Mouse (Mus musculus): ENCODE measurements around the gene Ghdc.

Ghdc gene

DNA sequence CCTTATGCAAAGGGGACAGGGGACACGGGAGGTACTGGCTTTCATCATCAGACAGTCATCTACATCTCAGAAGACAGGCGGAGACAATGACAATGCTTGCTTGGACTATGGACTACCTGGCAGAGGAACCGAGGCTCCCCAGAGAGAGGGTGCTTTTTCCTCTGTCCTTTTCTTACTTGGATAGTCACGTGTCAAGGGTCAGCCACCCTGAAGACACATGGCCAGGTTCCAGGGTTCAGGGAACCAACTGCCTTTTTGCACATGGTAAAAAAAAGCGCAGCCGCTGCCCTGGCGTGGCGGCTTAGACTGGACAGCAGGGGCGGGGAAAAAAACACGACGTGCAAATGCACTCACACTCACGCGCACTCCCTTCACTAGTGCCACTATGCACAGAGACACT lies 11.8 kb upstream of the Ghdc start:
- DNase-seq (ENCODE audit: low spot score in 2 of 2), result no peak

DNA sequence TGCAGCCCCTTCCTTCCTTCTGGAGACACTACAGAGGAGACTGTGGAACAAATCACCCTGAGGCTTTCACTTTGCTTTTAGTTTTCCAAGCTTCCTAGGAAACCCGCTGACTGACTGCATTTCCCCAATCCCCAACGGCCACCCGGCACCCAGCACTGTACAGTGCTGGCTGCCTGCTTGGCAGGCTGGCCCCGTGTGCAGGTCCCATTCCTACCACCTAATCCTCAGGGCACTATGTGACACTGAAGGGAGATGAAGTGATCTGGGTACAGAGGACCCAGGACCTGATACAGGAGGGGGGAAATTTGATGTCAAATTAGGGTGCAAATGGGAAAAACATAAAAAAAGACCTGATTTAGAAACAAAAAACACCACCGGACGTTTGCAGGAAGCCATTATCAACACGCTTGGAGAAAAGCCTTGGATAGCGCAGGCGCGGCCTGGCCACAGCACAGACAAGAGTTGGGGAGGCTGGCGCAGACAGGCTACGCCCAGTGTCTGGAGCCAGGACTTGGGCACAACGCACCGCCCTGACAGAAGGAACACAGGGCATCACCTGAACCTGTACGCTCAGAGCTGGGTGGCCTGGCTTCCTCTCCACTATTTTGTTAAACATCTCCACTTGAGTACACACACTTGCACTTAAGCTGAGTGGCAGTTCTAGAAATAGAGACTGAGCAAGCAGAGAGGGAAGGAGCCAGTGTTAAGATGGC lies 11.2 kb upstream of the Ghdc start:
- DNase-seq (ENCODE audit: low spot score in 2 of 2), result no peak

DNA sequence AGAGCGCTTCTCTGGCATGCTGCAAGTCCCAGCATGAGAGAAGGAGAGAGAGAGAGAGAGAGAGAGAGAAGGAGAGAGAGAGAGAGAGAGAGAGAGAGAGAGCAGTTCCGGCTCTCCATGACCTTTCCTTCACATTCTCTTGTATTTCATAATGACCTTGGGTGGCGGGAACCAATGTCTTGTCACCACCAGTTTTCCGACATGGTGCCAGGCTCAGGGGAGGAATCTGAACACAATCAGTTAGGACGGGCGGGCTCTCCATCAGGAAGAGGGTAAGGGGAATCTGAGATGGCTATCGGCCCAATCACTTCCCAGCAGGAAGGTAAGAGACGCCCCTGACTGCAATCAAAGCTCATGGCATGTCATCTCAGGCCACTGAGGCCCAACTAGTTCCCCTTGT lies 9.5 kb upstream of the Ghdc start:
- no peak for DNase-seq (ENCODE audit: low spot score in 2 of 2)

DNA sequence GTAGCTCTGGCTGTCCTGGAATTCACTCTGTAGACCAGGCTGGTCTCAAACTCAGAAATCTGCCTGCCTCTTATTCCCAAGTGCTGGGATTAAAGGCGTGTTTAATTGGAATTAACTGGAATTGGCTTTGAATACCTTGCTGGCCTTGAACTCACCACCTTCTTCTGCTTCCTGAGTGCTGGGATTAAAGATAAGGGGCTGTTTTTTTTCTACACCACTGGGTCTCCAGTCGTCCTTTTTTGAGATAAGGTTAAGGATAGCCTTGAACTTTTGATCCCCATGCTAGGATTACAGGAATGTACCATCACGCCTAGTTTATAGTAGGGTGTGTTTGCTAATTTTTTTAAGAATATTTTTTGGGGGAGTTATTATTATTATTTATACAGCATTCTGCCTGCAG lies 7.3 kb upstream of the Ghdc start:
- no peak for DNase-seq (ENCODE audit: low spot score in 2 of 2)

DNA sequence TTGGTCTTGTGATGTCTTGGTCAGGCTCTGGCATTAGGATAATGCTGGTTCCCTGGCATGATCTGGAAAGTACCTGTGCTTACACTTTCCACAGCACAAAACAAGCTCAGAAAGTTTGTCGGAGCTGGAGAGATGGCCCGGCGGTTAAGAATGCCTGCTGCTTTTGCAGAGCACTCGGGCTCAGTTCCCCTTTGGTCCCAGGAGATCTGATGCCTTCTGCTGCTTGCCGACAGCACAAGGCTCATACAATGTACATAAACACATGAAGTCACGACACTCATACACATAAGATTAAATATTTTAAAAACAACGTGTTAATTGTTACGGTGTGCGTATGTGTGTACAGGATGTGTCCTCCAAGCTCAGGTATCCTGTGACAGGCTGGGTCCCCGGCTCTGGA lies 5.2 kb upstream of the Ghdc start:
- no peak for DNase-seq (ENCODE audit: low spot score in 2 of 2)

DNA sequence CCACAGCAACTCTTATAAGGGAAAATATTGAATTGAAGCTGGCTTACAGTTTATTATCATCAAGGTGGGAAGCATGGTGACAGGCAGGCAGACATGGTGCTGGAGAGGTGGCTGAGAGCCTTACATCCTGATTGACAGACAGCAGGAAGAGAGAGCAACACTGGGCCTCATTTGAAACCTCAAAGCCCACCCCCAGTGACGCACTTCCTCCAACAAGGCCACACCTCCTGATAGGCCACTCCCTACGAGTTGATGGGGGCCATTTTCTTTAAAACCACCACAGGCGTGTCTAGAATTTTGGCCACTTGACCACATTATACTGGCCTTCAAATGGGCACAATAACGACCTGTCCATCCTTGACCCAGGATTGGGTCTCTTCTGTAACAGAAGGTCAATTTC lies 3.5 kb upstream of the Ghdc start:
- no peak for DNase-seq (ENCODE audit: low spot score in 2 of 2)

DNA sequence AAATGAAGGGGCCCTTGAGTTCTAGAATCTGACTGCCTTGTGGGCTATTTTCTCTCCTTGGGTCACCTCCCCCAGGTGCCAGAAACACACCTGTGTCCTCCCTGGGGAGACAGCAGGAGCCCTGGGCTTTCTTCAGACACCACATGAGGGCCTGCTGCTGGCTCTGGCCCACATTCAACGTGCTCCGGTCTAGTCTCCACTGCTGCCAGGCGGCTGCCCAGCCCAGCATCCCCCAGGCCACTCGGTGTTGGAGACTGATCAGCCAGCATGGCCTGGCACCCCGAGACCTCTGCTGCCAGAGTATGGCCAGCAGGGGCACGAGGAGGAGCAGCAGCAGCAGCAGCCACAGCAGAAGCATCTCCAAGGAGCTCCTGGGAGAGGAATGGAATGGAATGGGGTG lies 777 bp downstream of the Ghdc start:
- DNase-seq (ENCODE audit: low spot score in 2 of 2), result no peak

DNA sequence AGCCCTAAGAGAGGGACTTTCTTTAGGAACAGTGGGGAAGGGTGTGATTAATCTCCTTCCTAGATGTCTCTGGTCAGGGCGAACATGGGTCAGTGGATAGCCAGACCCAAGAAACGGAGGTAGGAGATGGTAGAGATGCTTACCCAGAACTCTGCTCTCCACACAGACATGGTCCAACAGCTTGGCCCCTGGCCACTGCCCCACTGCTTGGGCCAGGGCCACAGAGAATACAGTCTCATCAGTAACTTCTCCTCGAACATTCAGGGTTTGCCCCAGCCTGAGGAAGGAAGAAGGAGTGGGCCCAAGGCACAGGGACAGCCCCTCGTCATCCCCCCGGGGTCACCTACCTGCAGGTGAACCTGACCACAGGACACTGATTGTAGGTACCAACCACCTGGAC lies 2.9 kb downstream of the Ghdc start:
- DNase-seq (ENCODE audit: low spot score in 2 of 2), result no peak

DNA sequence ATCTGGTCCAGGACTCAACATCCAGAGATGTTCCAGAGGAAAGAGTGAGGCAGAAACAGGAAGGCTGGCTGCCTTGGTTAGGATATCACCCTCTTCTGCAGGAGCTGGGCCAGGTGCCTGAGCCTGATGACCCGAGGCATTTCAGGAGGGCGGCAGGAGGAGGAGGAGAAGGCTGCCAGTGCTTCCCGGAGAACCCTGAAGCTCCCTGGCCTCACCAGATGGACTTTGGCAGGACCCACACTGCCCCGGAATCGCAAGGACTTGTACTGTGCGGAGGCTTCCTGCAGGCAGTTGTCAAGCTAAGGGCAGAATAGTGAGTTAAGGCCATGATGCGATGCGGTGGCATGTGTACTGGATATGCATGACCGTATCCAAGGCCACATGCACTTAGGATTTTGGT lies 4.0 kb downstream of the Ghdc start:
- DNase-seq (ENCODE audit: low spot score in 2 of 2), result no peak

DNA sequence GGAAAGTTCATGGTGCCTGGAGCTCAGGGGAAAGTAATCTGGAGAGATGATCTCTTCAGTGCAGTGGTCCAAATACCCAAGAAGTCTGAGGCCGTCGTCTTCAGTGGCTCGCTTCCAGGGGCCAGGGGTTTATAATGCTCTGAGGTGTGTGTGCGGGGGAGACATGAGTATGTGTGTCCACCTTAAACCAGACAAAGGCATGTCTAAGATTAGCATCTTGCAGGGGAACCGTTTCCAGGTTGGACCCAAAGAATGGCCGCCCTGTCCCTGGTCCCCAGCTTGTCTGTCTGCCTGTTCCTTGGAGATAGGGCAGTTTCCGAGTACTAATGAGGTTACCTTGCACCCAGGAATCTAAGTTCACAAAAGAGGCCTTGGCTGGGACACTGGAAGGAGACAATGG lies 7.9 kb downstream of the Ghdc start, which contains the start of gene Hcrt:
Gene Hcrt, minus strand, starts transcription at position 101 of the 400 bp plus-strand sequence.
- DNase-seq (ENCODE audit: low spot score in 2 of 2), result no peak

DNA sequence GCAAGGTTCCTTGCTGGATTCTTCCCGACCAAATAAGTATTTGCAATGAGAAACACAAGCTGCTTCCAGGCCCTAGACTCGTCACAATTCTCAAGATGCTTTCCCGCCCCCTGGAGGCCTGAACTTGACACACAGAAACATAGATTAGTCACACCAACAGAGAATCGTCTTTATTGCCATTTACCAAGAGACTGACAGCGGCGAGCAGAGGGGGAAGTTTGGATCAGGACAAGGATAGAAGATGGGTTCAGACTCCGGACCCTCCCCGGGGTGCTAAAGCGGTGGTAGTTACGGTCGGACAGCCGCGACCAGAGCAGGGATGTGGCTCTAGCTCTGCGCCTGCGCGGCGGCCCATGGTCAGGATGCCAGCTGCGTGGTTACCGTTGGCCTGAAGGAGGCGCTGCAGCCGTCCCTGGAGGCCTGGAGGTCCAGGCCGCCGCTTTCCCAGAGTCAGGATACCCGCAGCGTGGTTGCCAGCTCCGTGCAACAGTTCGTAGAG lies 9.2 kb downstream of the Ghdc start:
- peak; percentile 49 to 81 for DNase-seq (ENCODE audit: low spot score in 2 of 2)

DNA sequence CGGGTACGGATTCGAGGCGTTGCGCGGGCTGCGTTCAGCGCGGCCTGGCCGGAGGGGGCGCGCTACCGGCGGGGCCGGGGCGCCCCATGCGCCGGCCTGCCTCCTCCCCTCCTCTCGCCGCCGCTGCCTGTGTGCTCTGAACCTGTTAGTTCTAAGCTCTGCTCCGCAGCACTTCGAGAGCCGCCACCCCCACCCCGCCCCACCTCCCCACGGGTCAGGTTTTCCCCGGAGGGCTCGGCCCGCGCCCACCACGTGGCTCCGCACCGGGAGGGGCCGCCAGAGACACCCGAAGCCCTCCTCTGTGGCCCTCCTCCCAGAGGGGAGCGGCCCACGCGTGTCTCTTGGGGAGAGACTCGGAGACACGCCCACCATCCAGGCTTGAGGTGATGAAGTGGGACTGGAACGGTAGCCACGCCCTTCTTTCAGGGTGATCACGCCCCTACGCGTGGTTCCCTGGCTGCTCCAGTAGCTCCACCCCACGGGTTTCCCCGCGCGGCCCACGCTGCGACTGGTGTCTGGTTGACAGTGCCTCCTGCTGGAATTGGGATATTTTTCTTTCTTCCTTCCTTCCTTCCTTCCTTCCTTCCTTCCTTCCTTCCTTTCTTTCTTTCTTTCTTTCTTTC lies 11.0 kb downstream of the Ghdc start, which contains the start of gene Kcnh4:
Gene Kcnh4, minus strand, starts transcription at position 332 of the 623 bp plus-strand sequence.
- no peak for DNase-seq (ENCODE audit: low spot score in 2 of 2)

DNA sequence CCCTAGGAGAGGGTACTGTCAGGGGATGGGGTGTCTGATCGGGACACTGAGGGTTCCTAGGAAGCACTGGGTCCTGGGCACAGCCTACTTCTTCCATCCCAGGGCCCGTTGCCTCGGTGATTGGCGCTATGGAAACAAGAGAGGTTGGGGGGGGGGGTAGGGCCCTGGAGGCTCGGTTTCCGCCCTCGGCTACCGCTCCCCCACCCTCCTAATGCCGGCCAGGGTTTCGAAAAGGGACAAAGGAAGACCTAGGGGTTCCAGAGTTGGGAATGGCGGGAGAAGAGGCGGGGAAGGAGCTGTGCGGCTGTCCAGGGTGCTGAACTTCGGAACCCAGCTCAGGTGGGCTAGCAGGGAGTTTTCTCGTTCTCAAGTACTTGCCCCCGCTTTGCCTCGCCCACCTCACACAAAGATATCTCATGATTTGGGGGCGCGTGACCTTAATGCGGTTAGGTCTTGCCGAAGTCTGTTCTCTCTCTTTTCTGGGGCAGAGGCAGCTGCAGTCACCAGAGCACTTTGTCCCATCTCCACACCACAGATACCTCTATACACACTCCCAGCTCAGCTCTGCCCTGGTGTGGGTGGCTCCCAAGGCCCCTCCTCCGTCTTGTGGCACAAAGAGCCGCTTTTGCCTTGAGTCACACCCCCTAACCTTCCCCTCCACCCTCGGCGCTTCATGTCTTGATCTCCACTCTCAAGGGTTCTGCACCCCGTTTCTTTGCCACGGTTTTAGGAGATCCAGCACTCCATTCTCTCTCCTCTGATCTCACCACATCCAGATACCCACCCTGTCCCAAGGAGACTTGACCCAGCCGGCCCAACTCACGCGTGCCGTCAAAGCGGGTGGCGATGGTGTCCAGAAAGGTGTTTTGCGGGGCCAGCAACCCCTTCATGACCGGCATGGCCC lies 11.8 kb downstream of the Ghdc start:
- peak in 1 of 2 experiments; percentile 50 for DNase-seq (ENCODE audit: low spot score in 2 of 2)

DNA sequence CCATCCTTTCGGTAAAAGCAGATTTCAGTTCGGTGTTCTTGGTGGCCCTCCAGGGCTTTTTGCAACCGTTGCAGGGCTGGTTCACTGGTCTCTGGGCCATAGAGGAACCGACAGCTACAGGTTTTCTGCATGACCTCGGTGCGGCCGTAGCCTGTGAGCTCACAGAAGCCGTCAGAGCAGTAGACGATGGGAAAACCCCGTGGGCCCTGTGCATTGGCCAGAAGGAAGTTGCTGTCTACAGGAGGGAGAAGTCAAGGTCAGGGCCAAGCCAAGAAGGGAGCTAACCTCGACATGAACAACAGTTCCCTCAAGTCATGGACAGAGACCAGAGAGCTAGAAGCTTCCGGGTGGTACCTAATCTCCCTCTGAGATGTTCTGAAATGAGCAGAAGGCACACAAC lies 13.2 kb downstream of the Ghdc start:
- no peak for DNase-seq (ENCODE audit: low spot score in 2 of 2)

DNA sequence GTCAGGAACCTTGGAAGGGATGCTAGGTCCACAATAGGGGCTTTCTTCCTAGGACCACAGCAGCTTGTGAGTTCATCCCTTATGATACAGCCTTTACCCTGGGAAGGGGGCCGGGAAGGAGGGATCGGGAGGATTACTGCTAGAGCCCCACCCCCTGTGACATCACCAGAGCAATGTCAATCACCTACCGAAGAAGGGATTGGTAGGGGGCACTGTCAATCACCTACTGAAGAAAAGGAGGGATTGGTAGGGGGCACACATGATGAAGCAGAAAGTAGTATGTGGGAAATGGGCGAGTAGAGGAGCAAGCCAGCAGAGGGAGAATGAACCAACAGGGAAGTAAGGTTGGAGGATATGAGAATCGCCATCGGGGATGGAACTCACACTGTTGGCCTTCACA lies 14.3 kb downstream of the Ghdc start:
- DNase-seq (ENCODE audit: low spot score in 2 of 2), result no peak

DNA sequence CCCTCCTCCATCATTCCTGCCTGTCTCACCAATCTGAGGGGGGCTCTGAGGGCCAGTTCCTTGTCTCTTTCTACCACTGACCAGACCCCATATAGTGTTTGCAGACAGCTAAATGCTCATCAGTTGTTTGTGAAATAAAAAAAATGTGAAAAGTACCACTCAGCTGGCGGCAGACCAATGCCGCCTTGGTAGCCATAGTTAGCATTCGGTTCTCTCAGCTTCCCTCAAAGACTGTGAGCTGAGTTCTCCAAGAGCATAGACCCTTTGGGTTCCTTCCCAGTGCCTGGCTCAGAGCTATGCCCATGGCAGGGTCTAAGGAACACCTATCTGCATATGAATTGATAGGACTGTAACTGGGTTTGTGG lies 16.1 kb downstream of the Ghdc start:
- no peak for DNase-seq (ENCODE audit: low spot score in 2 of 2)

DNA sequence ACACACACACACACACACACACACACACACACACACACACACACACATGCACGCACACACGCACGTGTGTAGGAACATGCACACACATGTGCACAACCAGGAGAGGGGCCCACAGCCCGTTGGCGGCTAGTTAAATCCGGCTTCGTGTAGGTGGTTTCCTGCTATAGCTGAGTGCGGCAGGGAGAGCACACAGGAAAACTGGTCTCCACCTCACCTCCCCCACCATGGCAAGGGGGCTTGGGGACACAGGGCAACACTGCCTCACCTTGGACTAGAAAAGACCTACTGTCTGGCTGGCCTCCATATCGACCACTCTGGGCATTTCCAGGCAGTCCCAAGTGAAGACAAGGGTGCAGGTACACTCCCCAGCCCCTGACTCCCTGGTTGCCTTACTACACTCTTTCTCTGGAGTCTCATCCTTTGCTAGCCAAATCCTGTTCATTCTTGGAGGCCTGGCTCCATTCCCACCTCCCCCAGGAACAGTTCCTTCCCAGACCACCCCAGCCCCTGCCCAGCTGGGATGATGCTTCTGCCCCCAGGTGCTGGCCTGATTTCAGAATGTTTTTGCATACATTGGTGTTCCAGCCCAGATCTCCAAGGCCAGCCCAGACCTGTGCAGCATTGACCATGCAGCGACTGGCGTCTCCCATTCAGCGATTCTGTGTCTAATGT lies 16.6 kb downstream of the Ghdc start:
- DNase-seq (ENCODE audit: low spot score in 2 of 2), result no peak

DNA sequence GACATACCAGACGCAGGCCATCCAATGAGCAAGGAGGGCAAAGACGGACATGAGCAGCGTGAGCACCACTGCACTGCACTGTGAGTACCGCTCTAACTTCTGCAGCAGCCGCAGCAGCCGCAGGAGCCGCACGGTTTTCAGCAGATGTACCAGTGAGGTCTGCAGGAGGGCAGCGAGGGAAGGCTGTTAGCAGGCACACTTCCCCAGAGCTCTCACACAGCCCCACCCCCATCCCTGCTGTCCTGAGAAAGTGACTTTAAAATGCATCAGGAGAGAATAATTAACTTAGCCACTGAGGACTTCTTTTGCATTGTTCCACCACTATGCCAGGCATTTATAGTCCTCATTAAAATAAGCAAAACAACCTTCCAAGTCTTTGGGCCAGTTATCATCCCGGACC lies 18.5 kb downstream of the Ghdc start:
- no peak for DNase-seq (ENCODE audit: low spot score in 2 of 2)

DNA sequence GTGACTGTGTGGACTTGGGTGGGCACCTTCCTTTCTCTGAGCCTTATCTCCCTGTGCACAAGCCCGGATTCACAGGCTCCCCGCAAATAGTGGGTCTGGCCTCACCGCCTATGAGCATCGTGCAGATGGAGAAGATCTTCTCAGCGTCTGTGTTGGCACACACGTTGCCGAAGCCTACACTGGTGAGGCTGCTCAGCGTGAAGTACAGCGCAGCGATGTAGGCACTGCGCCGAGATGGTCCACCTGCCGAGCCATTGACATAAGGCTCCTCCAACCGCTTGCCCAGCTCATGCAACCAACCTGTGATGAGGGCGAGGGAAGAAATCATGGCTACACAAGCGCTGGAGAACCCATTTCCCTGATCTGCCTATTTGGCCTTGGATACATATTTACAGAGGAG lies 20.6 kb downstream of the Ghdc start:
- DNase-seq (ENCODE audit: low spot score in 2 of 2), result no peak

DNA sequence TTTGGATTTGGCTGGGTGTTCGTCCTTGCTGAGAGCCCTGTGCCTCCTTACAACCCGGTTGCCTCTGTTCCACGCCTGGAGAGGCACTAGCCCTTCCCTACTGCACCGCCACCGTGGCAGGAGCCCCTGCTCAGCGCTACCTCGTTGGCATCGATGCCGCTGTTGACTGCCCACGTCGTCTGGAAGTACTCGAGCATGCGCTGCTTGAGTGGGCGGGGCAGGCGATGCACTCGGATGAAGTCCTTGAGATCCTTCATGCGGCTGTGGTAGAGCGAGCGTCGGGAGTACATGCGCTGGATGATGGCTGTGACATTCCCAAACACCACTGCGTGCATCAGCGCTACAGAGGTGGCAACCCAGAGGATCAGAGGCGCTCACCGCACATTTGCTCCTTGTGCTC lies 21.3 kb downstream of the Ghdc start:
- no peak for DNase-seq (ENCODE audit: low spot score in 2 of 2)

DNA sequence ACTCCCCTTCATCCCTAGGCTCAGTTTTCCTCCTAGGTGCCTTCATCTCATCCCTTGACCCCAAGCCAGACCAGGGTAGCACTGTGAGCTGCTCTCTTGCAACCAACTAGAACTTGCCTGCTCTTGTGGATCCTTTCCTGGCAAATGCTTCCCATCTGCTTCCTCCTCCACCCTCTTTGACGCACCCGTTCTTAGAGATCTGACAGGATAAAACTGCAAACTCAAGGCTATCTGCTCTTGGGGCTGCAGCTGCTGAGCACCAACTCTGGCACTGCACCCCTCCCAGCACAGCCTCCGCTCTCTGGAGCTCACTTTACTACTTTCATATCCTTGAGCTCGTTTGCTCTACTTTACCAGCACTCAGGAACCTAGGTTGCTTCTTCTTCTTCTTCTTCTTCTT lies 22.1 kb downstream of the Ghdc start:
- no peak for DNase-seq (ENCODE audit: low spot score in 2 of 2)

DNA sequence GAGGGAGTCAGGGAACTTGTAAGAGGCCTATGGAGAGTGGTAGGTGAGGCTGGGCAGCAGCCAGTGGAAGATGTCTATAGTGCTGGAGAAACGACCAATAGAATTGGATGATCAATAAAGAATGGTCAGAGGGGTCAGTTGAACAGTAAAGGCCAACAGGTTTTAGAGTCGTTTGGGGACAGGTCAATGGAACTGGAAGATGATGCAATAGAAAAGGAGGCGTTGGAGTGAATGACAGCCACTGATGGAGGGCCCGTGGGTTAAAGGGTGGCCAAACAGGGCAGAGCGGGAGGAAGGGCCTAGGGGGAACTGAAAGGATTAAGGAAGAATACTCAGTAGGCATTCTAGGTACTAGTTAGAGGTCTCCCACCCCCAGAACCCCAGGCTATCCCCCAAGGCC lies 23.6 kb downstream of the Ghdc start:
- DNase-seq (ENCODE audit: low spot score in 2 of 2), result no peak
